Mouse (Mus musculus): ENCODE results near the gene Pptc7.

Pptc7 gene

GRCm38 (mm10) chr5:122319474-122320204 lies 35.5 kb downstream of the Pptc7 start:
- in situ Hi-C loops (cut with MboI; ENCODE audit: unreplicated experiment in 2 of 2), result loop anchor here (5.0 kb wide), 2 partner anchors 37 to 52 kb away; partner anchors contain the start of gene Pptc7 (in 1 of the 2)

GRCm38 (mm10) chr5:122320205-122320781 lies 36.1 kb downstream of the Pptc7 start:
- in situ Hi-C loops (cut with MboI; ENCODE audit: unreplicated experiment in 2 of 2), result no loop called here

- in situ Hi-C loops (cut with MboI; ENCODE audit: unreplicated experiment in 2 of 2), result no loop called here
Observed at GRCm38 (mm10) chr5:122323523-122323922, 39.4 kb downstream of the Pptc7 start.

GRCm38 (mm10) chr5:122324608-122325431 lies 40.7 kb downstream of the Pptc7 start:
- in situ Hi-C loops (cut with MboI; ENCODE audit: unreplicated experiment in 2 of 2), result no loop called here

GRCm38 (mm10) chr5:122325477-122325876 lies 41.3 kb downstream of the Pptc7 start:
- in situ Hi-C loops (cut with MboI; ENCODE audit: unreplicated experiment in 2 of 2), result no loop called here

- in situ Hi-C loops (cut with MboI; ENCODE audit: unreplicated experiment in 2 of 2), result no loop called here
Observed at GRCm38 (mm10) chr5:122327283-122327682, 43.1 kb downstream of the Pptc7 start.

- in situ Hi-C loops (cut with MboI; ENCODE audit: unreplicated experiment in 2 of 2), result no loop called here
Observed at GRCm38 (mm10) chr5:122330269-122330668, 46.1 kb downstream of the Pptc7 start.

- in situ Hi-C loops (cut with MboI; ENCODE audit: unreplicated experiment in 2 of 2), result no loop called here
Observed at GRCm38 (mm10) chr5:122334682-122335081, 50.5 kb downstream of the Pptc7 start.

GRCm38 (mm10) chr5:122336554-122337294 lies 52.6 kb downstream of the Pptc7 start:
- in situ Hi-C loops (cut with MboI; ENCODE audit: unreplicated experiment in 2 of 2), result no loop called here

GRCm38 (mm10) chr5:122342874-122343273 lies 58.7 kb downstream of the Pptc7 start:
- in situ Hi-C loops (cut with MboI; ENCODE audit: unreplicated experiment in 2 of 2), result loop anchor here (10.0 kb wide), 2 partner anchors 68 to 208 kb away; no protein-coding TSS in a partner anchor

- in situ Hi-C loops (cut with MboI; ENCODE audit: unreplicated experiment in 2 of 2), result loop anchor here (10.0 kb wide), 2 partner anchors 69 to 209 kb away; no protein-coding TSS in a partner anchor
Observed at GRCm38 (mm10) chr5:122343768-122344167, 59.6 kb downstream of the Pptc7 start.

- in situ Hi-C loops (cut with MboI; ENCODE audit: unreplicated experiment in 2 of 2), result loop anchor here (10.0 kb wide), 2 partner anchors 69 to 209 kb away; no protein-coding TSS in a partner anchor
Observed at GRCm38 (mm10) chr5:122344260-122344659, 60.1 kb downstream of the Pptc7 start.

GRCm38 (mm10) chr5:122345777-122346176 lies 61.6 kb downstream of the Pptc7 start:
- in situ Hi-C loops (cut with MboI; ENCODE audit: unreplicated experiment in 2 of 2), result loop anchor here (5.0 to 10.0 kb wide), 4 partner anchors 71 to 213 kb away; no protein-coding TSS in a partner anchor

GRCm38 (mm10) chr5:122353807-122354491 lies 69.8 kb downstream of the Pptc7 start, which contains the start of the genes Rad9b and Vps29:
Gene Rad9b (minus strand): TSS chr5:122354233.
Gene Vps29 (plus strand): TSS chr5:122354369.
- in situ Hi-C loops (cut with MboI; ENCODE audit: unreplicated experiment in 2 of 2), result no loop called here

GRCm38 (mm10) chr5:122354492-122355067 lies 70.4 kb downstream of the Pptc7 start:
- in situ Hi-C loops (cut with MboI; ENCODE audit: unreplicated experiment in 2 of 2), result no loop called here

GRCm38 (mm10) chr5:122371591-122372191 lies 87.5 kb downstream of the Pptc7 start, which contains the start of gene Gpn3:
Gene Gpn3 (plus strand): TSS chr5:122371876.
- in situ Hi-C loops (cut with MboI; ENCODE audit: unreplicated experiment in 2 of 2), result no loop called here

GRCm38 (mm10) chr5:122372192-122372769 lies 88.1 kb downstream of the Pptc7 start, which contains the start of gene Fam216a:
Gene Fam216a (minus strand): TSS chr5:122372364.
- in situ Hi-C loops (cut with MboI; ENCODE audit: unreplicated experiment in 2 of 2), result no loop called here

GRCm38 (mm10) chr5:122372878-122373277 lies 88.7 kb downstream of the Pptc7 start:
- in situ Hi-C loops (cut with MboI; ENCODE audit: unreplicated experiment in 2 of 2), result no loop called here
